Mouse (Mus musculus) neural tube, embryonic 12.5 days (tissue): ENCODE measurements at regions not wholly inside any gene's neighbourhood (a gene's known extent, or its start where the extent isn't known, plus 50 kb on each side); places are given as distances from the start of the nearest gene placed in this dataset.

Experiments used
- ATAC-seq: fragments of 200-750 bp; cut with Nextera tagmentation; 2 replicates; pipeline ENCODE4 v1.8.0; 2017; ENCODE audit warnings: low read depth, mild to moderate bottlenecking, moderate TSS enrichment, moderate library complexity; ENCODE audit not compliant: low FRiP score
- H3K27ac ChIP-seq: fragments of 300-500 bp; sonication (generic); 2 replicates; pipeline ENCODE4 v1.5.1; 2016
- H3K27me3 ChIP-seq: fragments of 300-500 bp; sonication (generic); replicated peaks from 2 replicates; pipeline ENCODE4 v1.6.1; 2016; ENCODE audit warnings: mild to moderate bottlenecking
- H3K36me3 ChIP-seq: fragments of 300-500 bp; sonication (generic); 2 replicates; pipeline ENCODE4 v1.6.1; 2016; ENCODE audit warnings: mild to moderate bottlenecking
- H3K4me1 ChIP-seq: fragments of 300-500 bp; sonication (generic); 2 replicates; pipeline ENCODE4 v1.6.1; 2016
- H3K4me2 ChIP-seq: fragments of 300-500 bp; sonication (generic); replicated peaks from 2 replicates; pipeline ENCODE4 v1.6.1; 2016; ENCODE audit warnings: mild to moderate bottlenecking
- H3K4me3 ChIP-seq: fragments of 300-500 bp; sonication (generic); 2 replicates; pipeline ENCODE4 v1.5.1; 2016
- H3K9ac ChIP-seq: fragments of 300-500 bp; sonication (generic); 2 replicates; pipeline ENCODE4 v1.6.1; 2016; ENCODE audit warnings: mild to moderate bottlenecking
- H3K9me3 ChIP-seq: fragments of 300-500 bp; sonication (generic); 2 replicates; pipeline ENCODE4 v1.6.1; 2016; ENCODE audit warnings: mild to moderate bottlenecking
- whole genome bisulfite sequencing: fragments of 180-500 bp; shearing (Covaris S2); methylation state at CpG from one replicate; pipeline ENCODE4 v1.1.7; 2016; 5-methylcytosine and 5-hydroxymethylcytosine counted together

- H3K4me3 ChIP-seq = no peak overlapping the region
- no peaks in the 10 kb centered on the region for H3K4me1 ChIP-seq
- no peak for ATAC-seq
- WGBS = 88% methylated on average over 7 of the region's 7 CpGs
- H3K36me3 ChIP-seq = no peaks in the 10 kb centered on the region
- H3K27ac ChIP-seq = no peak overlapping the region
- H3K9ac ChIP-seq = no peak overlapping the region
- no peak overlapping the region for H3K4me2 ChIP-seq
- H3K27me3 ChIP-seq = no peaks in the 10 kb centered on the region
- no peaks in the 10 kb centered on the region for H3K9me3 ChIP-seq
Observed at GRCm38 (mm10) chr8:35135630-35136029, 630.0 kb upstream of the Gm19410 start.

DNA sequence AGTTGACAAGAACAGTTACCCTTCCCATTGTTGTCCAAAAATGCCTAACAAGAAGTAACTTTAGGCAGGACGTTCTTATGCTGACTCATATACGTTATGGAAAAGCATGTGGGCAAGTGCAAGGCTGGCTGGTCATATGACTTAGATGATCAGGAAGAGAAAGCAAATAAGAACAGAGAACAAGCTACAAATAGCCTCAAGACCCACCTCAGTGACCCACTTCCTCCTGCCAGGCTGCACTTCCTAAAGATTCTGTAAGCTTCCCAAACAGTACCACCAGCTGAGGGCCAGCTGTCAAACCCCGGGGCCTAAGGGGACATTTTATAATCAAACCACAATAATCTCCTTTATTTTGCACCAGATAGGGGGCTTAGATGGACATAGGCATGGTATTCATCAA is 628.9 kb upstream of the Gm19410 start:
- no peaks in the 10 kb centered on the region for H3K9me3 ChIP-seq
- no peaks in the 10 kb centered on the region for H3K36me3 ChIP-seq
- 83% methylated on average over 3 of the region's 3 CpGs for WGBS
- H3K4me3 ChIP-seq = no peak overlapping the region
- H3K27ac ChIP-seq = no peak overlapping the region
- ATAC-seq = no peak
- H3K4me1 ChIP-seq = no peaks in the 10 kb centered on the region
- H3K9ac ChIP-seq = no peak overlapping the region
- no peaks in the 10 kb centered on the region for H3K27me3 ChIP-seq
- H3K4me2 ChIP-seq = no peak overlapping the region

DNA sequence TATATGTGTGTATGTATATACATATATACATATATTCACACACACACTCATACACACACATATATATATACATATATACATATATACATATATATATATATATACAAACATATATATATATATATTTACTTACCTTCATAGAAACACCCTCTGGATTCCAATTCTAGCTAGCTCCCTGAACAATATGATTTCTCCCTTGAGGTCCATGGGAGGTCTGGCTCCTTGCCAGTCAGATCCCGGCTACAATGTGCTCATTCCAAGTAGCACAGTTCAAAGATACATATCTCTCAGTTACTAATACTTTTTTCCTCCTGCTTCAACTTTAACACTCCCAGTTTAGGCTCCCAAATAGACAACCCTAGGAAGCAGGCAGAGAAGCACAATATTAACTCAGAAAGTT is 624.8 kb upstream of the Gm19410 start:
- Histone ChIP-seq H3K27ac (no peak overlapping the region), H3K9ac (no peak overlapping the region), H3K27me3 (no peaks in the 10 kb centered on the region), H3K36me3 (no peaks in the 10 kb centered on the region), H3K4me3 (no peak overlapping the region), H3K4me1 (no peaks in the 10 kb centered on the region), H3K4me2 (no peak overlapping the region), H3K9me3 (no peaks in the 10 kb centered on the region)
- WGBS = 100% methylated on average over 1 of the region's 1 CpGs
- ATAC-seq = no peak

- Histone ChIP-seq H3K27ac (no peak overlapping the region), H3K36me3 (no peaks in the 10 kb centered on the region), H3K4me2 (no peak overlapping the region), H3K9me3 (no peaks in the 10 kb centered on the region), H3K9ac (no peak overlapping the region), H3K4me3 (no peak overlapping the region), H3K4me1 (no peaks in the 10 kb centered on the region), H3K27me3 (no peaks in the 10 kb centered on the region)
- WGBS = 21% methylated on average over 8 of the region's 8 CpGs
- ATAC-seq = no peak
Observed at GRCm38 (mm10) chr8:35143018-35143656, 622.5 kb upstream of the Gm19410 start.

GRCm38 (mm10) chr8:35143684-35144083 is 621.9 kb upstream of the Gm19410 start:
- no peak overlapping the region for H3K9ac ChIP-seq
- WGBS = 61% methylated on average over 7 of the region's 7 CpGs
- H3K27ac ChIP-seq = no peak overlapping the region
- H3K4me1 ChIP-seq = no peaks in the 10 kb centered on the region
- no peaks in the 10 kb centered on the region for H3K27me3 ChIP-seq
- ATAC-seq = no peak
- no peak overlapping the region for H3K4me3 ChIP-seq
- H3K9me3 ChIP-seq = no peaks in the 10 kb centered on the region
- no peaks in the 10 kb centered on the region for H3K36me3 ChIP-seq
- no peak overlapping the region for H3K4me2 ChIP-seq

DNA sequence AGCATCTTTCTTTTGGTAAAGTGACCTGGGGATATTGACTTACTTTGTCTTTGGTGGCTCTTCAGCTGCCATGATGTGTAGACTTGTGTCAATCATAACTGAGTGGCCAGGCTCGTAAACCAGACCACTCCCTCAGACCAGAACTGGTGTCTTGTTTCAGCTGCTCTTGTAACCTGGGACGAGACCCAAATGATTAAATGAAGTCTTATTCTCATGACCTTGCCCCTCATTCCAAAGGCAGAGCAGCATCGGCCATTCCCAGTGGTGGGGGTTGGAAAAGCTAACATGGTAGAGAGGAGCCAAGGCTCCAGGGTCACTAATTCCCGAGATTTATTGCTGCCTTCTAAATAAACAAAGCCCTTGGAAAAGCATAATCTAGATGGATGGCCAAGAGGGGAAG is 621.2 kb upstream of the Gm19410 start:
- H3K36me3 ChIP-seq = no peaks in the 10 kb centered on the region
- no peak overlapping the region for H3K4me2 ChIP-seq
- H3K4me3 ChIP-seq = no peak overlapping the region
- no peaks in the 10 kb centered on the region for H3K27me3 ChIP-seq
- H3K27ac ChIP-seq = no peak overlapping the region
- no peaks in the 10 kb centered on the region for H3K9me3 ChIP-seq
- ATAC-seq = no peak
- 62% methylated on average over 4 of the region's 4 CpGs for WGBS
- H3K4me1 ChIP-seq = no peaks in the 10 kb centered on the region
- no peak overlapping the region for H3K9ac ChIP-seq

- no peaks in the 10 kb centered on the region for H3K27me3 ChIP-seq
- no peaks in the 10 kb centered on the region for H3K4me1 ChIP-seq
- no peak overlapping the region for H3K9ac ChIP-seq
- H3K27ac ChIP-seq = no peak overlapping the region
- no peak overlapping the region for H3K4me2 ChIP-seq
- no peaks in the 10 kb centered on the region for H3K36me3 ChIP-seq
- WGBS = 82% methylated on average over 8 of the region's 8 CpGs
- H3K4me3 ChIP-seq = no peak overlapping the region
- no peaks in the 10 kb centered on the region for H3K9me3 ChIP-seq
- no peak for ATAC-seq
Observed at GRCm38 (mm10) chr8:35147481-35147880, 618.1 kb upstream of the Gm19410 start.

DNA sequence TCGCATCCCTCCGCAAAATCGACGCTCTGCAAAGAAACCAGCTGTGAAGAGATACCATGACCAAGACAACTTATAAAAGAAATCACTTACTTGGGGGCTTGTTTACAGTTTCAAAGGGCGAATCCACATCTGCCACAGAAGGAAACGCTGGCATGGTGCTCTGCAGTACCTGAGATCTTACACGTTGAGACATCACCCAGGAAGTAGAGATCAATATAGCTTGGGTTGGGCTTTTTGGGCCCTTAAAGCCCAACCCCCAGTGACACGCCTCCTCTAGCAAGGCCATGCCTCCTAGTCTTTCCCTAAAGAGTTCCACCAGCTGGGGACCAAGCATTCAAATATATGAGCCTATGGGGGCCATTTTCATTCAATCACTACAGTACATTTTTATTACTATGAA is 617.6 kb upstream of the Gm19410 start:
- Histone ChIP-seq H3K9me3 (no peaks in the 10 kb centered on the region), H3K9ac (no peak overlapping the region), H3K4me2 (no peak overlapping the region), H3K27ac (no peak overlapping the region), H3K27me3 (no peaks in the 10 kb centered on the region), H3K4me3 (no peak overlapping the region), H3K36me3 (no peaks in the 10 kb centered on the region), H3K4me1 (no peaks in the 10 kb centered on the region)
- WGBS = 88% methylated on average over 8 of the region's 8 CpGs
- no peak for ATAC-seq

DNA sequence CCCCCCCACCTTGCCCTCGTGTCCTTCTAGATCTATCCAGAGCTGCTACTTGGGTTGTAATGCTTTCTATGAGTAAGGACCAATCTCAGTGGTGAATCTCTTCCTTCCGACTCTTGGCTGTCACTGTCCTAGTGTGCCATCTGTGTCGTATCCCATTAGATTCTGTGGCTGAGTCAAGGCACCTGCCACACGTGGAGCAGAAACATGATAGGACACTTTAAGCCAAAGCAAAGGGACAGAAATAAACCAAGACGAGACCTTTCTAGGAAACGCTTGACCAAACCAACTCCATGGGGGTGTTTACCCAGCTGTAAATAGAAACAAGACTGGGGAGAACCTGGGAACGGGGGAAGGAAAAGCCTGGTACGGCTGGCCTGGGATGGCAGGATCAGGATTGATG is 613.0 kb upstream of the Gm19410 start:
- Histone ChIP-seq H3K9me3 (no peaks in the 10 kb centered on the region), H3K4me1 (no peaks in the 10 kb centered on the region), H3K4me3 (no peak overlapping the region), H3K27me3 (no peaks in the 10 kb centered on the region), H3K9ac (no peak overlapping the region), H3K4me2 (no peak overlapping the region), H3K27ac (no peak overlapping the region), H3K36me3 (no peaks in the 10 kb centered on the region)
- ATAC-seq = no peak
- WGBS = 67% methylated on average over 8 of the region's 8 CpGs

- Histone ChIP-seq H3K4me1 (no peaks in the 10 kb centered on the region), H3K4me3 (no peak overlapping the region), H3K27ac (no peak overlapping the region), H3K9ac (no peak overlapping the region), H3K4me2 (no peak overlapping the region), H3K27me3 (no peaks in the 10 kb centered on the region), H3K36me3 (no peaks in the 10 kb centered on the region), H3K9me3 (no peaks in the 10 kb centered on the region)
- no peak for ATAC-seq
- 45% methylated on average over 5 of the region's 5 CpGs for WGBS
Observed at GRCm38 (mm10) chr8:35156272-35156671, 609.3 kb upstream of the Gm19410 start.

GRCm38 (mm10) chr8:35157711-35158110 is 607.9 kb upstream of the Gm19410 start:
- Histone ChIP-seq H3K4me2 (no peak overlapping the region), H3K4me1 (no peaks in the 10 kb centered on the region), H3K36me3 (no peaks in the 10 kb centered on the region), H3K9ac (no peak overlapping the region), H3K9me3 (no peaks in the 10 kb centered on the region), H3K27me3 (no peaks in the 10 kb centered on the region), H3K27ac (no peak overlapping the region), H3K4me3 (no peak overlapping the region)
- no peak for ATAC-seq
- 87% methylated on average over 6 of the region's 6 CpGs for WGBS

GRCm38 (mm10) chr8:35159329-35159728 is 606.3 kb upstream of the Gm19410 start:
- Histone ChIP-seq H3K9me3 (no peaks in the 10 kb centered on the region), H3K4me1 (no peaks in the 10 kb centered on the region), H3K27me3 (no peaks in the 10 kb centered on the region), H3K27ac (no peak overlapping the region), H3K36me3 (no peaks in the 10 kb centered on the region), H3K4me3 (no peak overlapping the region), H3K9ac (no peak overlapping the region), H3K4me2 (peak overlapping the region; percentile 30; the same call in 1 of the 2 replicates)
- ATAC-seq = no peak
- 22% methylated on average over 12 of the region's 12 CpGs for WGBS

DNA sequence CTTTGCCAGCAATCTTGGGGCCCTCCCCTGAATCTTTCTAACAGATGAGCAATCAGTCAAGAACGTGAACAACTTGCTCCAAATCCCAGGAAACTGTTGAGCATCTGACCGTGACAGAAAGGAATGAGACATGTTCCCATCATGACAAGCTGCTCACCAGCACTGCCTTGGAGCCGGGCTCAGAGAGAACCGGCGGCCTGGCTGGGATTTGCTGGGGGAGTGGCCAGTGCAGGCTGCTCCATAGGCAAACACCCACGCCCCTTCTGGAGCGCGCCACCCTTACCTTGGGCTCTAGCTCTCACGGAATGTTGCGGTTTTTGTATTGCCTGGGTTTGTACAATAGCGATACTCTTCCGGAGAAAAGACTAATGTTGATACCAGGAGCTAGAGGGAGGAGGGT is 605.4 kb upstream of the Gm19410 start:
- Histone ChIP-seq H3K4me3 (no peak overlapping the region), H3K9me3 (no peaks in the 10 kb centered on the region), H3K4me1 (no peaks in the 10 kb centered on the region), H3K27ac (no peak overlapping the region), H3K9ac (no peak overlapping the region), H3K4me2 (no peak overlapping the region), H3K27me3 (no peaks in the 10 kb centered on the region), H3K36me3 (no peaks in the 10 kb centered on the region)
- no peak for ATAC-seq
- WGBS = 91% methylated on average over 12 of the region's 12 CpGs
